Mouse (Mus musculus) midbrain, postnatal 0 days (tissue): ENCODE results near the gene Ccne1. TPM values are rescaled to one million over a fixed set of nuclear protein-coding genes. Genes with fewer than 3 reads are reported as not detected.

Source experiments
- ATAC-seq: fragments of 200-750 bp; cut with Nextera tagmentation; 2 replicates; pipeline ENCODE4 v1.8.0; 2017; ENCODE audit warnings: moderate number of reproducible peaks, mild to moderate bottlenecking, moderate TSS enrichment, moderate library complexity; ENCODE audit not compliant: low FRiP score
- DNase-seq: peaks from one replicate; pipeline ENCODE4 v3.0.0-alpha.2; 2015; ENCODE audit warnings: low spot score
- H3K27ac ChIP-seq: fragments of 300-500 bp; sonication (generic); 2 replicates; pipeline ENCODE4 v1.5.1; 2014; ENCODE audit warnings: low read depth, mild to moderate bottlenecking, low read length, mixed read lengths
- H3K27me3 ChIP-seq: fragments of 300-500 bp; sonication (generic); 2 replicates; pipeline ENCODE4 v1.6.1; 2014; ENCODE audit warnings: low read length, control low read depth, mixed read lengths; ENCODE audit not compliant: insufficient read depth
- H3K36me3 ChIP-seq: fragments of 300-500 bp; sonication (generic); 2 replicates; pipeline ENCODE4 v1.6.1; 2014; ENCODE audit warnings: low read length, control low read depth, mixed read lengths; ENCODE audit not compliant: insufficient read depth
- H3K4me1 ChIP-seq: fragments of 300-500 bp; sonication (generic); 2 replicates; pipeline ENCODE4 v1.6.1; 2014; ENCODE audit warnings: mild to moderate bottlenecking, control low read depth, antibody characterized with exemption, low read length, mixed read lengths; ENCODE audit not compliant: insufficient read depth
- H3K4me2 ChIP-seq: fragments of 300-500 bp; sonication (generic); 2 replicates; pipeline ENCODE4 v1.6.1; 2014; ENCODE audit warnings: low read depth, mild to moderate bottlenecking, low read length, mixed read lengths; ENCODE audit not compliant: poor library complexity, severe bottlenecking
- H3K4me3 ChIP-seq: fragments of 300-500 bp; sonication (generic); 2 replicates; pipeline ENCODE4 v1.5.1; 2014; ENCODE audit warnings: low read depth, mild to moderate bottlenecking, low read length, moderate library complexity
- H3K9ac ChIP-seq: fragments of 300-500 bp; sonication (generic); replicated peaks from 2 replicates; pipeline ENCODE4 v1.6.1; 2014; ENCODE audit warnings: mild to moderate bottlenecking, low read length, moderate library complexity, mixed read lengths; ENCODE audit not compliant: poor library complexity, severe bottlenecking
- H3K9me3 ChIP-seq: fragments of 300-500 bp; sonication (generic); 2 replicates; pipeline ENCODE4 v1.6.1; 2016; ENCODE audit warnings: low read length, control low read depth
- CTCF ChIP-seq: IDR thresholded peaks from 2 replicates; pipeline ENCODE4 v1.5.1; 2016; ENCODE audit warnings: antibody characterized with exemption, mild to moderate bottlenecking
- WGBS: fragments of 180-500 bp; shearing (Covaris S2); extraction: QIAGEN DNeasy Blood & Tissue Kit; methylation state at CpG from one replicate; pipeline ENCODE4 v1.1.7; 2014; 5-methylcytosine and 5-hydroxymethylcytosine counted together
- polyA plus RNA-seq: library from polyadenylated mRNA; unstranded; fragments of >200 nt; fragmentation: Nextera tagmentation; extraction: Ambion mirVana; gene quantifications from 2 replicates; pipeline ENCODE4 v1.2.1, GENCODE M21; 2015
- total RNA-seq: library from RNA; depleted of rRNA; stranded (reverse); fragments of >200 nt; gene quantifications from 2 replicates; pipeline ENCODE4 v1.2.3, GENCODE M21; 2014; rRNA removed

Gene Ccne1
- 9.5 and 11.4 TPM in 2 replicates for total RNA-seq
- 13.2 and 13.4 TPM in 2 replicates for polyA plus RNA-seq

- no peak for TF ChIP-seq CTCF
- H3K9ac ChIP-seq: peak within 1 kb of the TSS; percentile 64
- H3K4me2 ChIP-seq: peak within 1 kb of the TSS; percentile 97
- H3K27me3 ChIP-seq: no peaks in the 10 kb centered on the region
- DNase-seq (peak; percentile 94), ATAC-seq (peak; percentile 91)
- no peaks in the 10 kb centered on the region for H3K4me1 ChIP-seq
- H3K4me3 ChIP-seq: peak within 1 kb of the TSS; percentile 74
- peaks cover 5% of the 10 kb centered on the region; the same call in 1 of the 2 replicates for H3K36me3 ChIP-seq
- no peaks in the 10 kb centered on the region for H3K9me3 ChIP-seq
- WGBS: 0% methylated on average over 30 of the region's 102 CpGs
- H3K27ac ChIP-seq: no peak within 1 kb of the TSS
Measured at GRCm38 (mm10) chr7:38107371-38108259, at the start of gene Ccne1. Ccne1 (minus strand) TSS chr7:38107534.

GRCm38 (mm10) chr7:38155829-38156228, 48.5 kb upstream of the Ccne1 start:
- no peak overlapping the region for H3K4me2 ChIP-seq
- no peaks in the 10 kb centered on the region for H3K9me3 ChIP-seq
- H3K27me3 ChIP-seq: no peaks in the 10 kb centered on the region
- H3K27ac ChIP-seq: no peak overlapping the region
- no peak overlapping the region for H3K4me3 ChIP-seq
- no peak for TF ChIP-seq CTCF
- H3K4me1 ChIP-seq: no peaks in the 10 kb centered on the region
- no peaks in the 10 kb centered on the region for H3K36me3 ChIP-seq
- no peak overlapping the region for H3K9ac ChIP-seq
- WGBS: 92% methylated on average over 5 of the region's 5 CpGs
- ATAC-seq: no peak
- no peak for DNase-seq

DNA sequence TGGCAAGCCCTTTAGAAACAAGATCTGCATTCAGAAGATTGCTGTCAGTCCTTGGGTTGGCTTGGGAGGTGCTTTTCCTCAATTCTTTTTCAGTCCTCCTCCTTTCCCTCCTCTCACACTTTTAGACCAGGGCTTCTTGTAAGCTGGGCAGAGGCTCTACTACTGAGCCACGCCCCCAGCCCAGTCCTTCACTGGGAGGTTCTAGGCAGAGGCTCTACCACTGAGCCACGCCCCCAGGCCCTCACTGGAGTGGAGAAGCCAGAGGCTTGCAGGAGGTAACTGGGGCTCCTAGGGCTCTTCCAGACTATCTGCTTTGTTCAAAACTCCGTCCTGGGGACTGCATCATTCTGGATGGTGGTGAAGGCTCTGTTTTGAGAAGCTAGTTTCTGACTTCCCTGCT, 45.2 kb upstream of the Ccne1 start:
- TF ChIP-seq CTCF: no peak
- no peak overlapping the region for H3K4me3 ChIP-seq
- H3K36me3 ChIP-seq: no peaks in the 10 kb centered on the region
- no peaks in the 10 kb centered on the region for H3K9me3 ChIP-seq
- no peak overlapping the region for H3K27ac ChIP-seq
- H3K4me2 ChIP-seq: no peak overlapping the region
- no peak overlapping the region for H3K9ac ChIP-seq
- 85% methylated on average over 3 of the region's 3 CpGs for WGBS
- ATAC-seq (no peak), DNase-seq (no peak)
- no peaks in the 10 kb centered on the region for H3K27me3 ChIP-seq
- H3K4me1 ChIP-seq: no peaks in the 10 kb centered on the region

- H3K4me1 ChIP-seq: no peaks in the 10 kb centered on the region
- no peak for DNase-seq
- H3K36me3 ChIP-seq: no peaks in the 10 kb centered on the region
- no peaks in the 10 kb centered on the region for H3K27me3 ChIP-seq
- H3K4me2 ChIP-seq: no peak overlapping the region
- ATAC-seq: no peak
- TF ChIP-seq CTCF: peak; percentile 12; the same call in 1 of the 2 replicates
- H3K4me3 ChIP-seq: no peak overlapping the region
- 71% methylated on average over 13 of the region's 14 CpGs for WGBS
- no peak overlapping the region for H3K27ac ChIP-seq
- no peak overlapping the region for H3K9ac ChIP-seq
- no peaks in the 10 kb centered on the region for H3K9me3 ChIP-seq
Measured at GRCm38 (mm10) chr7:38151706-38152312, 44.5 kb upstream of the Ccne1 start.

DNA sequence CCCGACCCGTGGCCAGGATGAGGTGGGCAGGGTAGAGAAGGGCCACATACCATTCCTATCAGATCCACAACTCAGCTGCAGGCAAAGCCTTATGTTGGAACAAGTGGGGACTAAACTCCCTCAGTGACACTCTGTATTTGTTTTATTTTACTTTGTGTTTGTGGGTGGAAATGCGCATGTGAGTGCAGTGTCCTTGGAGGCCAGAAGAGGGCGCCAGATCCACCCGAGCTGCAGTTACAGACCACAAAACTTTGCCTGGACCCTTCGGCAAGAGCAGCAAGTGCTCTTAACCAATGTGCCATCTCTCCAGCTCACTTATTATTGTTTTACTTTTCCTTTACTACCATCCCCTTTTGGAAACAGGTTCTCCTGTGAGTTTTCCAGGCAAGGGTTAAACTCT, 40.1 kb upstream of the Ccne1 start:
- no peaks in the 10 kb centered on the region for H3K4me1 ChIP-seq
- no peaks in the 10 kb centered on the region for H3K27me3 ChIP-seq
- WGBS: 88% methylated on average over 6 of the region's 6 CpGs
- no peaks in the 10 kb centered on the region for H3K9me3 ChIP-seq
- DNase-seq (no peak), ATAC-seq (no peak)
- no peak overlapping the region for H3K27ac ChIP-seq
- H3K4me2 ChIP-seq: no peak overlapping the region
- TF ChIP-seq CTCF: peak; percentile 24
- H3K9ac ChIP-seq: no peak overlapping the region
- H3K36me3 ChIP-seq: no peaks in the 10 kb centered on the region
- no peak overlapping the region for H3K4me3 ChIP-seq
